Mouse (Mus musculus): ENCODE results near the gene Mtmr14. TPM values are rescaled to one million over a fixed set of nuclear protein-coding genes. Genes with fewer than 3 reads are reported as not detected.

Gene Mtmr14
- total and polyA plus RNA-seq, 3 experiments = 63.9 to 88.0 (median 81.0) TPM

DNA sequence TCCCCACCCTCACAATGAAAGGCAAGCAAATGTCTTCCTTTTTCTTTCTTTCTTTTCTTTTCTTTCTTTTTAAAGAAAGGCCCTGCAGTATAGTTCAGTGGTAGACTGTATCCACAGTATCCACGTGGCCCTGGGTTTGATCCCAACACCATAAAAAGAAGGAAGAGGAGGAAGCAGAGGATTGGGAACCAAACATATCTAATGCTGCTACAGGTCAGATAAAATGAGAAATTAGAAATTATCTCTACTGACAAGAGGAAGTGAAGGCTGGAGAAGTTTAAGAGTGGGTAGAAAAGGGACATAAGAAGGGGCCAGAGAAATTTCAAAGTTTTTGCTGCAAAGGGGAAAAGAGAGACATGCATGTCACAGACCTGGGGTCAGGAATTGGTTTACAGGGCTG lies 48.7 kb downstream of the Mtmr14 start:
- no peak overlapping the region for H3K9ac ChIP-seq (ENCODE audit: insufficient read depth, low read depth)
- H3K27ac ChIP-seq (ENCODE audit: insufficient read depth, low read depth) = no peak overlapping the region
- no peaks in the 10 kb centered on the region for H3K27me3 ChIP-seq (replicated peaks)
- peaks cover 0 to 12% of the 10 kb centered on the region in 2 experiments for H3K36me3 ChIP-seq (replicated peaks in 1 of 2; ENCODE audit: control insufficient read depth in 1 of 2, insufficient read depth in 1 of 2, low read length in 1 of 2)
- no peaks in the 10 kb centered on the region for H3K9me3 ChIP-seq (replicated peaks; ENCODE audit: low read length)
- TF ChIP-seq BHLHE40 (IDR thresholded peaks at IDR 0.05; ENCODE audit: low read depth, low read length) = no peak
- no peak for TF ChIP-seq NELFE (IDR thresholded peaks at IDR 0.05; ENCODE audit: low read depth, low read length)
- TF ChIP-seq PAX5 (IDR thresholded peaks at IDR 0.05; ENCODE audit: low read length) = no peak
- TF ChIP-seq ELF1 (IDR thresholded peaks at IDR 0.05; ENCODE audit: low read depth, low read length) = no peak
- TF ChIP-seq ZNF384 (IDR thresholded peaks at IDR 0.05; ENCODE audit: low read depth, low read length) = no peak
- no peak for TF ChIP-seq ZC3H11A (IDR thresholded peaks at IDR 0.05; ENCODE audit: low read depth, low read length)
- no peak for TF ChIP-seq ZMIZ1 (IDR thresholded peaks at IDR 0.05; ENCODE audit: low read depth, low read length)
- TF ChIP-seq NRF1 (IDR thresholded peaks at IDR 0.05; ENCODE audit: low read depth, low read length) = no peak
- TF ChIP-seq CTCF (conservative IDR thresholded peaks at IDR 0.05 in 1 of 2, IDR thresholded peaks at IDR 0.05 in 1 of 2; ENCODE audit: low read depth in 2 of 2, low read length in 2 of 2) = no peak
- H3K4me1 ChIP-seq (ENCODE audit: control insufficient read depth in 1 of 2, insufficient read depth in 2 of 2) = peaks cover 0 to 8% of the 10 kb centered on the region in 2 experiments; a peak in 2 of 4 replicates
- no peak overlapping the region for H3K4me3 ChIP-seq (replicated peaks in 1 of 3; ENCODE audit: low read depth in 2 of 3, low read length in 2 of 3, poor library complexity in 1 of 3)
- no peak overlapping the region for H3K4me2 ChIP-seq (ENCODE audit: insufficient read depth, low read depth, poor library complexity, severe bottlenecking)
- H3K79me2 ChIP-seq (replicated peaks; ENCODE audit: control insufficient read depth, extremely low read depth, insufficient read depth, poor library complexity, severe bottlenecking) = no peaks in the 10 kb centered on the region
- in situ Hi-C loops (cut with MboI; ENCODE audit: low pct_ligation_motif_present, low pct_unique_long_range_greater_than_20kb, low sequenced_read_pairs) (no loop called here), dilution Hi-C loops (cut with MboI; ENCODE audit: extremely low pct_ligation_motif_present, extremely low pct_unique_long_range_greater_than_20kb, low sequenced_read_pairs) (no loop called here)
- DNase-seq (ENCODE audit: extremely low read depth) = no peak

DNA sequence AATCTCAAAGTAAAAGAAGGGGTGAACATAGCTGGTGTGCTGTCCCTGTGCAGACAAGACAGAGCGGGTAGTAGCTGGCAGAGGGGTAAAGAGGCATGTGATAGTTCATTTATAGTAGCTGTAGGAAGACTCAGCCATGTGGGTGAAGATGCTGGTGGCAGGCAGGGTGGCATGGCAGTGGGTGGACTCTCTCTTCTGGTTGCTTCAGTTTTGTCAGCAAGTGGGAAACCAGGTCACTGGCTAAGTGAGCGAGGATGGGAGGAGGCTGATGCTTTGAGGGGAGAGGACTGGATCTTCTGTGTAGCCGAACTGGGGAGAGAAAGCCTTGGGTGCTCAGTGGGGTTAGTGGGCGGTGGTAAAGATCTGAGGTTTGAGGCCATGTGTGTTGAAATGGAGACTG lies 49.6 kb downstream of the Mtmr14 start:
- Histone ChIP-seq H3K27ac (ENCODE audit: insufficient read depth, low read depth) (no peak overlapping the region), H3K9ac (ENCODE audit: insufficient read depth, low read depth) (no peak overlapping the region), H3K4me3 (replicated peaks in 1 of 3; ENCODE audit: low read depth in 2 of 3, low read length in 2 of 3, poor library complexity in 1 of 3) (no peak overlapping the region), H3K9me3 (replicated peaks; ENCODE audit: low read length) (no peaks in the 10 kb centered on the region), H3K4me1 (ENCODE audit: control insufficient read depth in 1 of 2, insufficient read depth in 2 of 2) (peaks cover 0 to 8% of the 10 kb centered on the region in 2 experiments; a peak in 2 of 4 replicates), H3K4me2 (ENCODE audit: insufficient read depth, low read depth, poor library complexity, severe bottlenecking) (no peak overlapping the region), H3K36me3 (replicated peaks in 1 of 2; ENCODE audit: control insufficient read depth in 1 of 2, insufficient read depth in 1 of 2, low read length in 1 of 2) (peaks cover 0 to 12% of the 10 kb centered on the region in 2 experiments), H3K27me3 (replicated peaks) (no peaks in the 10 kb centered on the region), H3K79me2 (replicated peaks; ENCODE audit: control insufficient read depth, extremely low read depth, insufficient read depth, poor library complexity, severe bottlenecking) (no peaks in the 10 kb centered on the region)
- no peak for TF ChIP-seq CHD1 (IDR thresholded peaks at IDR 0.05; ENCODE audit: low read depth, low read length)
- no peak for TF ChIP-seq MAX (IDR thresholded peaks at IDR 0.05; ENCODE audit: low read length)
- TF ChIP-seq CTCF (conservative IDR thresholded peaks at IDR 0.05 in 1 of 2, IDR thresholded peaks at IDR 0.05 in 1 of 2; ENCODE audit: low read depth in 2 of 2, low read length in 2 of 2) = no peak
- no peak for TF ChIP-seq HCFC1 (IDR thresholded peaks at IDR 0.05; ENCODE audit: low read depth, low read length)
- no peak for TF ChIP-seq KAT2A (IDR thresholded peaks at IDR 0.05; ENCODE audit: insufficient replicate concordance, low read length)
- no peak for TF ChIP-seq GABPA (IDR thresholded peaks at IDR 0.05; ENCODE audit: insufficient replicate concordance, low read depth, low read length)
- no peak for TF ChIP-seq CHD2 (IDR thresholded peaks at IDR 0.05; ENCODE audit: low read length)
- TF ChIP-seq MYC (IDR thresholded peaks at IDR 0.05; ENCODE audit: low read depth, low read length) = no peak
- TF ChIP-seq ZKSCAN1 (IDR thresholded peaks at IDR 0.05; ENCODE audit: borderline replicate concordance, low read depth, low read length) = no peak
- TF ChIP-seq USF2 (conservative IDR thresholded peaks at IDR 0.05; ENCODE audit: low read depth, low read length) = no peak
- no peak for TF ChIP-seq TCF12 (IDR thresholded peaks at IDR 0.05; ENCODE audit: low read depth, low read length)
- no peak for TF ChIP-seq RAD21 (IDR thresholded peaks at IDR 0.05; ENCODE audit: low read depth, low read length)
- no peak for TF ChIP-seq EP300 (IDR thresholded peaks at IDR 0.05; ENCODE audit: low read length)
- no peak for TF ChIP-seq MAZ (IDR thresholded peaks at IDR 0.05; ENCODE audit: low read depth, low read length)
- no peak for TF ChIP-seq BHLHE40 (IDR thresholded peaks at IDR 0.05; ENCODE audit: low read depth, low read length)
- DNase-seq (ENCODE audit: extremely low read depth) = no peak
- dilution Hi-C loops (cut with MboI; ENCODE audit: extremely low pct_ligation_motif_present, extremely low pct_unique_long_range_greater_than_20kb, low sequenced_read_pairs) (no loop called here), in situ Hi-C loops (cut with MboI; ENCODE audit: low pct_ligation_motif_present, low pct_unique_long_range_greater_than_20kb, low sequenced_read_pairs) (no loop called here)
